Mouse (Mus musculus) forebrain, embryonic 13.5 days (tissue): ENCODE data around the gene 1700028J19Rik. TPM values are rescaled to one million over a fixed set of nuclear protein-coding genes. Genes with fewer than 3 reads are reported as not detected.
"Not testable (repeated sequence)": the region's sequence is repeated elsewhere in the genome, so short reads cannot be mapped to it uniquely, and the experiment has no call there.

Experiments used
- ATAC-seq: fragments of 200-750 bp; cut with Nextera tagmentation; 2 replicates; pipeline ENCODE4 v1.8.0; 2017
- H3K27ac ChIP-seq: fragments of 300-500 bp; sonication (generic); 2 replicates; pipeline ENCODE4 v1.5.1; 2015; ENCODE audit warnings: inconsistent platforms, mild to moderate bottlenecking, moderate library complexity
- H3K27me3 ChIP-seq: fragments of 300-500 bp; sonication (generic); 2 replicates; pipeline ENCODE4 v1.6.1; 2015; ENCODE audit warnings: mild to moderate bottlenecking, inconsistent platforms
- H3K36me3 ChIP-seq: fragments of 300-500 bp; sonication (generic); 2 replicates; pipeline ENCODE4 v1.6.1; 2015; ENCODE audit warnings: mild to moderate bottlenecking, inconsistent platforms; ENCODE audit not compliant: poor library complexity, severe bottlenecking
- H3K4me1 ChIP-seq: fragments of 300-500 bp; sonication (generic); 2 replicates; pipeline ENCODE4 v1.6.1; 2015; ENCODE audit warnings: inconsistent platforms
- H3K4me2 ChIP-seq: fragments of 300-500 bp; sonication (generic); 2 replicates; pipeline ENCODE4 v1.6.1; 2015; ENCODE audit warnings: inconsistent platforms, mild to moderate bottlenecking, moderate library complexity
- H3K4me3 ChIP-seq: fragments of 300-500 bp; sonication (generic); 2 replicates; pipeline ENCODE4 v1.5.1; 2015; ENCODE audit warnings: mild to moderate bottlenecking, inconsistent platforms
- H3K9ac ChIP-seq: fragments of 300-500 bp; sonication (generic); 2 replicates; pipeline ENCODE4 v1.6.1; 2015; ENCODE audit warnings: mild to moderate bottlenecking, inconsistent platforms
- H3K9me3 ChIP-seq: fragments of 300-500 bp; sonication (generic); replicated peaks from 2 replicates; pipeline ENCODE4 v1.6.1; 2016; ENCODE audit warnings: inconsistent platforms
- WGBS: fragments of 180-500 bp; shearing (Covaris S2); methylation state at CpG from one replicate; pipeline ENCODE4 v1.1.7; 2015; 5-methylcytosine and 5-hydroxymethylcytosine counted together
- polyA plus RNA-seq: library from polyadenylated mRNA; unstranded; fragments of >200 nt; fragmentation: Nextera tagmentation; extraction: Ambion mirVana; gene quantifications from 2 replicates; pipeline ENCODE4 v1.2.1, GENCODE M21; 2015

1700028J19Rik gene
- polyA plus RNA-seq, 1 experiment from 2014 or later = 1.4 TPM

- no peaks in the 10 kb centered on the region for H3K36me3 ChIP-seq
- H3K4me3 ChIP-seq = no peak within 1 kb of the TSS
- no peaks in the 10 kb centered on the region for H3K4me1 ChIP-seq
- 79% methylated on average over 3 of the region's 3 CpGs for WGBS
- H3K9ac ChIP-seq = no peak within 1 kb of the TSS
- H3K27ac ChIP-seq = no peak within 1 kb of the TSS
- no peak for ATAC-seq
- H3K9me3 ChIP-seq = no peaks in the 10 kb centered on the region
- H3K27me3 ChIP-seq = no peaks in the 10 kb centered on the region
- no peak within 1 kb of the TSS for H3K4me2 ChIP-seq
Measured at GRCm38 (mm10) chr7:44197891-44198290, 48.6 kb downstream of the 1700028J19Rik start, which contains the start of gene Klk1b3. Gene Klk1b3 (plus strand): TSS chr7:44198191.

- not testable (repeated sequence) for H3K36me3 ChIP-seq, ATAC-seq, H3K9ac ChIP-seq, H3K4me2 ChIP-seq, H3K27ac ChIP-seq, H3K4me3 ChIP-seq, H3K4me1 ChIP-seq, H3K27me3 ChIP-seq, H3K9me3 ChIP-seq
- WGBS = 69% methylated on average over 1 of the region's 1 CpGs
Measured at GRCm38 (mm10) chr7:44193466-44193865, 53.0 kb downstream of the 1700028J19Rik start.

GRCm38 (mm10) chr7:44187936-44188335, 58.6 kb downstream of the 1700028J19Rik start, which contains the start of gene Klk1b24:
Gene Klk1b24 (plus strand): TSS chr7:44188236.
- H3K4me3 ChIP-seq, H3K27ac ChIP-seq, ATAC-seq, H3K4me2 ChIP-seq, H3K9me3 ChIP-seq, H3K9ac ChIP-seq, H3K36me3 ChIP-seq, H3K27me3 ChIP-seq, H3K4me1 ChIP-seq: not testable (repeated sequence)

- not testable (repeated sequence) for H3K4me1 ChIP-seq, H3K4me2 ChIP-seq, H3K9me3 ChIP-seq, H3K36me3 ChIP-seq, ATAC-seq, H3K27me3 ChIP-seq, H3K27ac ChIP-seq, H3K9ac ChIP-seq, H3K4me3 ChIP-seq
- WGBS = 67% methylated on average over 8 of the region's 8 CpGs
Measured at GRCm38 (mm10) chr7:44186516-44186915, 60.0 kb downstream of the 1700028J19Rik start.

Other genes with a start within 250 kb of the 1700028J19Rik start
- not detected in 2 replicates for gene Klk1b26, start 234.5 kb downstream of the 1700028J19Rik start, polyA plus RNA-seq
- gene Klk1b27, start 194.4 kb downstream of the 1700028J19Rik start, polyA plus RNA-seq = not detected in 2 replicates
- not detected in 2 replicates for gene Klk1b21, start 144.4 kb downstream of the 1700028J19Rik start, polyA plus RNA-seq
- gene Klk1b22, start 134.0 kb downstream of the 1700028J19Rik start, polyA plus RNA-seq = not detected in 2 replicates
- not detected in 2 replicates for gene Klk1b16, start 109.9 kb downstream of the 1700028J19Rik start, polyA plus RNA-seq
- not detected in 2 replicates for gene Klk1b24, start 58.5 kb downstream of the 1700028J19Rik start, polyA plus RNA-seq
- gene Klk1b3, start 48.5 kb downstream of the 1700028J19Rik start, polyA plus RNA-seq = not detected in 2 replicates
- not detected in 2 replicates for gene Klk1b4, start 39.3 kb downstream of the 1700028J19Rik start, polyA plus RNA-seq
- gene Klk1b5, start 30.8 kb downstream of the 1700028J19Rik start, polyA plus RNA-seq = not detected in 2 replicates
- not detected in 2 replicates for gene Klk1, start 21.3 kb downstream of the 1700028J19Rik start, polyA plus RNA-seq
- gene Gm36864, start 10.5 kb downstream of the 1700028J19Rik start, polyA plus RNA-seq = not detected in 2 replicates
- 172 and 212 TPM in 2 replicates for gene 2410002F23Rik, start within 50 bp of the 1700028J19Rik start, polyA plus RNA-seq
- 0.14 and 0.21 TPM in 2 replicates for gene Acp4, start 10.7 kb upstream of the 1700028J19Rik start, polyA plus RNA-seq
- not detected in 2 replicates for gene Gm15517, start 14.8 kb upstream of the 1700028J19Rik start, polyA plus RNA-seq
- 3.0 and 3.4 TPM in 2 replicates for gene Clec11a, start 60.2 kb upstream of the 1700028J19Rik start, polyA plus RNA-seq
- gene Shank1, start 63.6 kb upstream of the 1700028J19Rik start, polyA plus RNA-seq = 13.2 and 15.1 TPM in 2 replicates
- gene Syt3, start 137.4 kb upstream of the 1700028J19Rik start, polyA plus RNA-seq = 10.1 and 10.6 TPM in 2 replicates
- gene 1700008O03Rik, start 139.1 kb upstream of the 1700028J19Rik start, polyA plus RNA-seq = 0.59 and 1.1 TPM in 2 replicates
- 11.6 and 12.6 TPM in 2 replicates for gene Lrrc4b, start 182.3 kb upstream of the 1700028J19Rik start, polyA plus RNA-seq
- 3.8 and 4.0 TPM in 2 replicates for gene Aspdh, start 218.7 kb upstream of the 1700028J19Rik start, polyA plus RNA-seq
- 49.0 and 56.1 TPM in 2 replicates for gene Josd2, start 221.3 kb upstream of the 1700028J19Rik start, polyA plus RNA-seq
- gene Emc10, start 249.8 kb upstream of the 1700028J19Rik start, polyA plus RNA-seq = 101 and 106 TPM in 2 replicates
- gene Fam71e1, start 249.9 kb upstream of the 1700028J19Rik start, polyA plus RNA-seq = 30.1 and 35.0 TPM in 2 replicates